In genomic region chr2:145161046-145161700, GRCm38 (mm10) we compare ENCODE assay signal across 9 mouse cellular contexts. TPM values are rescaled to one million over a fixed set of nuclear protein-coding genes. Genes with fewer than 3 reads are reported as not detected.
DNase-seq lines count a peak whose midpoint lies in the region; ATAC-seq and TF ChIP-seq lines count a peak whose summit lies in the region.
"Had no signal": no experiment of that assay in that cellular context is flagged by ENCODE, and none has a peak within 500 bp of the region (broad histone marks: within the 10 kb centered on the region; RNA-seq: fewer than 3 reads in every experiment).

No protein-coding gene starts in this region.

- H3K27me3 ChIP-seq in C2C12 (ENCODE audit: control insufficient read depth, insufficient read depth, insufficient read length) = no peaks in the 10 kb centered on the region
- H3K27me3 ChIP-seq in embryonic facial prominence, embryonic 11.5 days (ENCODE audit: control insufficient read depth, insufficient read depth, low read length) = no peaks in the 10 kb centered on the region
- H3K27me3 ChIP-seq in heart, postnatal 0 days (ENCODE audit: control insufficient read depth, insufficient read depth, low read length) = 0 out of 2 replicates have a peak, but pooled peaks cover 4% of the 10 kb centered on the region
- no peaks in the 10 kb centered on the region for H3K27me3 ChIP-seq in liver, embryonic 14.5 days (ENCODE audit: control insufficient read depth, insufficient read depth, low read length)

- peak; percentile 84 for ATAC-seq in embryonic facial prominence, embryonic 11.5 days (replicated peaks; ENCODE audit: insufficient number of reproducible peaks, low FRiP score, low TSS enrichment, low read depth)
- ATAC-seq in heart, postnatal 0 days (ENCODE audit: insufficient read depth, low read depth) = peak; percentile 75
- no peak for ATAC-seq in liver, embryonic 14.5 days (ENCODE audit: insufficient read depth)

- H3K79me2 ChIP-seq in C2C12 (ENCODE audit: control insufficient read depth, insufficient read depth) = no peaks in the 10 kb centered on the region

- H3K4me2 ChIP-seq in embryonic facial prominence, embryonic 11.5 days (ENCODE audit: low read depth, low read length) = no peak overlapping the region
- H3K4me2 ChIP-seq in heart, postnatal 0 days (ENCODE audit: low read depth, low read length) = no peak overlapping the region
- no peak overlapping the region for H3K4me2 ChIP-seq in liver, embryonic 14.5 days (ENCODE audit: low read depth)
- H3K4me2 ChIP-seq: embryonic facial prominence, embryonic 15.5 days had no signal

- TF ChIP-seq EP300 in heart, postnatal 0 days (IDR thresholded peaks at IDR 0.05; ENCODE audit: low read depth) = no peak
- no peak for TF ChIP-seq EP300 in liver, embryonic 14.5 days (IDR thresholded peaks at IDR 0.05; ENCODE audit: low read depth)

- no peak overlapping the region for H3K27ac ChIP-seq in embryonic facial prominence, embryonic 11.5 days (replicated peaks; ENCODE audit: low read depth, low read length)
- H3K27ac ChIP-seq in heart, postnatal 0 days (ENCODE audit: low read depth) = no peak overlapping the region
- H3K27ac ChIP-seq in liver, embryonic 14.5 days = no peak overlapping the region
- H3K27ac ChIP-seq: embryonic facial prominence, embryonic 15.5 days had no signal

- peak; percentile 83 for TF ChIP-seq CTCF in C2C12 (IDR thresholded peaks at IDR 0.05; ENCODE audit: control insufficient read depth, insufficient read depth, insufficient read length)
- peak; percentile 90 for TF ChIP-seq CTCF in heart, postnatal 0 days (IDR thresholded peaks at IDR 0.05; ENCODE audit: low read depth)
- TF ChIP-seq CTCF in liver, embryonic 14.5 days (IDR thresholded peaks at IDR 0.05; ENCODE audit: low read depth) = peak; percentile 89

- peak; percentile 92 for DNase-seq in adrenal gland, postnatal 10 days
- peak; percentile 88 for DNase-seq in embryonic facial prominence, embryonic 11.5 days (ENCODE audit: low spot score)
- DNase-seq in heart, postnatal 0 days (ENCODE audit: low spot score) = peak; percentile 63
- DNase-seq in kidney, postnatal 14 days = peak; percentile 88
- DNase-seq in liver, embryonic 14.5 days (ENCODE audit: low read depth in 3 of 3, low spot score in 3 of 3) = peak in 2 of 3 experiments; percentile 20 to 24
- DNase-seq in ovary, postnatal 10 days (ENCODE audit: low spot score) = peak; percentile 67
- peak; percentile 62 for DNase-seq in thymus, postnatal 25 days

- no peaks in the 10 kb centered on the region for H3K79me3 ChIP-seq in C2C12 (ENCODE audit: low read depth)

- no peak overlapping the region for H3K9ac ChIP-seq in embryonic facial prominence, embryonic 11.5 days (replicated peaks; ENCODE audit: low read length)
- no peak overlapping the region for H3K9ac ChIP-seq in heart, postnatal 0 days (replicated peaks; ENCODE audit: low read depth, low read length)
- H3K9ac ChIP-seq in liver, embryonic 14.5 days (replicated peaks) = no peak overlapping the region
- H3K9ac ChIP-seq: embryonic facial prominence, embryonic 15.5 days had no signal

- no peaks in the 10 kb centered on the region for H3K36me3 ChIP-seq in C2C12 (ENCODE audit: control insufficient read depth, insufficient read depth)
- no peaks in the 10 kb centered on the region for H3K36me3 ChIP-seq in embryonic facial prominence, embryonic 11.5 days (replicated peaks; ENCODE audit: control insufficient read depth, insufficient read depth, low read depth, low read length)
- no peaks in the 10 kb centered on the region for H3K36me3 ChIP-seq in heart, postnatal 0 days (replicated peaks; ENCODE audit: control insufficient read depth, insufficient read depth, low read length)
- H3K36me3 ChIP-seq in liver, embryonic 14.5 days (replicated peaks; ENCODE audit: control insufficient read depth, insufficient read depth, low read depth) = no peaks in the 10 kb centered on the region
- H3K36me3 ChIP-seq: embryonic facial prominence, embryonic 15.5 days had no signal

- no peak overlapping the region for H3ac ChIP-seq in C2C12 (ENCODE audit: control insufficient read depth, insufficient read length, low read depth)

- 27% methylated on average over 12 of the region's 12 CpGs for WGBS in embryonic facial prominence, embryonic 11.5 days
- 24% methylated on average over 12 of the region's 12 CpGs for WGBS in heart, postnatal 0 days
- 23% methylated on average over 12 of the region's 12 CpGs for WGBS in liver, embryonic 14.5 days (ENCODE audit: insufficient replicate concordance)

- no peaks in the 10 kb centered on the region for H3K9me3 ChIP-seq in embryonic facial prominence, embryonic 11.5 days (replicated peaks; ENCODE audit: control insufficient read depth, low read length)
- H3K9me3 ChIP-seq in heart, postnatal 0 days (replicated peaks; ENCODE audit: control insufficient read depth, low read length) = no peaks in the 10 kb centered on the region
- H3K9me3 ChIP-seq in liver, embryonic 14.5 days (ENCODE audit: control insufficient read depth, low read length) = no peaks in the 10 kb centered on the region
- H3K9me3 ChIP-seq: embryonic facial prominence, embryonic 15.5 days had no signal

- H3K4me3 ChIP-seq in C2C12 (ENCODE audit: insufficient read depth, poor library complexity, severe bottlenecking) = no peak overlapping the region
- no peak overlapping the region for H3K4me3 ChIP-seq in embryonic facial prominence, embryonic 11.5 days (ENCODE audit: low read depth, low read length)
- no peak overlapping the region for H3K4me3 ChIP-seq in heart, postnatal 0 days (ENCODE audit: low read depth, low read length)
- H3K4me3 ChIP-seq in liver, embryonic 14.5 days (ENCODE audit: insufficient read depth in 1 of 2, low read depth in 2 of 2, low read length in 2 of 2) = no peak overlapping the region
- H3K4me3 ChIP-seq: embryonic facial prominence, embryonic 15.5 days had no signal

- H3K4me1 ChIP-seq in embryonic facial prominence, embryonic 11.5 days (ENCODE audit: control insufficient read depth, insufficient read depth, low read length) = no peaks in the 10 kb centered on the region
- no peaks in the 10 kb centered on the region for H3K4me1 ChIP-seq in heart, postnatal 0 days (ENCODE audit: control insufficient read depth, insufficient read depth)
- H3K4me1 ChIP-seq in liver, embryonic 14.5 days (replicated peaks; ENCODE audit: control insufficient read depth in 2 of 2, insufficient read depth in 2 of 2, low read length in 1 of 2) = no peaks in the 10 kb centered on the region

TF ChIP-seq in C2C12, 6 proteins besides CTCF, POLR2A, EP300 and RAD21:
- no peak for TF ChIP-seq MAX (IDR thresholded peaks at IDR 0.05)
- no peak for TF ChIP-seq CEBPB (IDR thresholded peaks at IDR 0.05; ENCODE audit: low read depth)
- no peak for TF ChIP-seq FOSL1 (IDR thresholded peaks at IDR 0.05; ENCODE audit: insufficient read depth, low read length, poor library complexity, severe bottlenecking)
- TF ChIP-seq MYOG (IDR thresholded peaks at IDR 0.05; ENCODE audit: control insufficient read depth, extremely low read depth, insufficient read length) = no peak
- TF ChIP-seq USF1 (IDR thresholded peaks at IDR 0.05; ENCODE audit: low read depth) = no peak
- TF ChIP-seq MYOD1 (IDR thresholded peaks at IDR 0.05; ENCODE audit: control insufficient read depth, insufficient read length, low read depth) = no peak

RNA-seq across cellular contexts. Expression of gene Slc24a3, which starts 6.4 kb away (rescaled TPM):
- polyA plus RNA-seq in C2C12 (2012; fragmentation: generic; extraction: Trizol) = 0.35 TPM
- 10 to 100 TPM; 36.7 to 37.2 TPM for total RNA-seq in adrenal gland, postnatal 10 days (2021)
- 0.67 and 1.6 TPM in 2 replicates for polyA plus RNA-seq in embryonic facial prominence, embryonic 11.5 days (2014; fragmentation: Nextera tagmentation; extraction: Ambion mirVana)
- total RNA-seq in heart, postnatal 0 days (2014; rRNA removed; ENCODE audit: low replicate concordance) = 1.4 and 3.7 TPM in 2 replicates
- 0.63 and 0.67 TPM in 2 replicates for polyA plus RNA-seq in heart, postnatal 0 days (2015; fragmentation: Nextera tagmentation; extraction: Ambion mirVana)
- polyA plus RNA-seq in liver, embryonic 14.5 days (2012; rRNA removed) = 0.58 and 0.73 TPM in 2 replicates
- polyA plus RNA-seq in liver, embryonic 14.5 days (2014; fragmentation: Nextera tagmentation; extraction: Ambion mirVana) = 0.58 and 0.63 TPM in 2 replicates

Comparison
In these comparisons a context has a peak if more than half of its experiments do, and no peak if none do; other contexts are left out.
1. DNase-seq: peak in every context shown above with its lines; median percentile 92 in adrenal gland, postnatal 10 days; 88 in embryonic facial prominence, embryonic 11.5 days; 88 in kidney, postnatal 14 days; 67 in ovary, postnatal 10 days; 63 in heart, postnatal 0 days; 62 in thymus, postnatal 25 days; 22 in liver, embryonic 14.5 days.